25 mouse cellular contexts compared by ENCODE assay signal in genomic region chr1:135678145-135678544, GRCm38 (mm10).
"Had no signal": no experiment of that assay in that cellular context is flagged by ENCODE, and none has a peak within 500 bp of the region (broad histone marks: within the 10 kb centered on the region; RNA-seq: fewer than 3 reads in every experiment).

No protein-coding gene starts in this region.

- H3K4me1 ChIP-seq: limb, embryonic 12.5 days had no signal

- DNase-seq: gastrocnemius, postnatal 10 days; gastrocnemius, postnatal 25 days; heart, adult 11 months; heart, adult 2 months; heart, postnatal 14 days; heart, postnatal 36 days; kidney, adult 18-20 months; kidney, adult 8-10 months; kidney, postnatal 10 days; kidney, postnatal 25 days; kidney, postnatal 4 days; liver; liver, embryonic 13.5 days had no signal

- H3K27me3 ChIP-seq: heart, embryonic 13.5 days; heart, embryonic 15.5 days; limb, embryonic 12.5 days; liver, embryonic 13.5 days; liver, embryonic 15.5 days had no signal

- H3K9me3 ChIP-seq: heart, embryonic 13.5 days; heart, embryonic 15.5 days; limb, embryonic 10.5 days; limb, embryonic 12.5 days; liver, embryonic 13.5 days; liver, embryonic 15.5 days had no signal

- H3K4me2 ChIP-seq: heart, embryonic 11.5 days; heart, embryonic 13.5 days; heart, embryonic 15.5 days; hindbrain, embryonic 14.5 days; limb, embryonic 12.5 days; liver, embryonic 11.5 days; liver, embryonic 13.5 days; liver, embryonic 15.5 days had no signal

- H3K4me3 ChIP-seq: heart, adult 2 months; heart, embryonic 13.5 days; heart, embryonic 15.5 days; layer of hippocampus, adult 2 months; left cerebral cortex, adult 2 months; limb, embryonic 10.5 days; limb, embryonic 12.5 days; liver, embryonic 13.5 days; liver, embryonic 15.5 days had no signal

- H3K36me3 ChIP-seq: heart, embryonic 13.5 days; heart, embryonic 15.5 days; limb, embryonic 10.5 days; limb, embryonic 12.5 days; liver, embryonic 13.5 days; liver, embryonic 15.5 days had no signal

- H3K9ac ChIP-seq: heart, embryonic 13.5 days; heart, embryonic 15.5 days; hindbrain, embryonic 14.5 days; limb, embryonic 12.5 days; liver, embryonic 13.5 days; liver, embryonic 15.5 days had no signal

- H3K27ac ChIP-seq: heart, adult 2 months; heart, embryonic 13.5 days; heart, embryonic 15.5 days; layer of hippocampus, adult 2 months; left cerebral cortex, adult 2 months; limb, embryonic 10.5 days; limb, embryonic 12.5 days; liver, embryonic 13.5 days; liver, embryonic 15.5 days had no signal

- ATAC-seq: hindbrain, embryonic 16.5 days; intestine, postnatal 0 days had no signal
